ENCODE assay signal across 8 mouse cellular contexts in genomic region chr4:106375857-106376256, GRCm38 (mm10). TPM values are rescaled to one million over a fixed set of nuclear protein-coding genes. Genes with fewer than 3 reads are reported as not detected.
DNase-seq lines count a peak whose midpoint lies in the region; TF ChIP-seq lines count a peak whose summit lies in the region.
"Had no signal": no experiment of that assay in that cellular context is flagged by ENCODE, and none has a peak within 500 bp of the region (broad histone marks: within the 10 kb centered on the region; RNA-seq: fewer than 3 reads in every experiment).

No protein-coding gene starts in this region.

- H3K4me3 ChIP-seq in cortical plate, adult 2 months (ENCODE audit: insufficient read depth, low read length): no peak overlapping the region
- H3K4me3 ChIP-seq: megakaryocyte, embryonic 14.5 days had no signal

- peak; percentile 82 for TF ChIP-seq CTCF in cortical plate, adult 2 months (IDR thresholded peaks at IDR 0.05; ENCODE audit: extremely low read depth, insufficient read depth, low read length)

- TF ChIP-seq POLR2A in cortical plate, adult 2 months (IDR thresholded peaks at IDR 0.05; ENCODE audit: extremely low read depth, insufficient read depth, low read length): no peak

- H3K4me1 ChIP-seq in cortical plate, adult 2 months (ENCODE audit: control insufficient read depth, insufficient read depth, low read length): no peaks in the 10 kb centered on the region

- H3K27ac ChIP-seq in cortical plate, adult 2 months (ENCODE audit: insufficient read depth, low read length): no peak overlapping the region

- peak; percentile 69 for DNase-seq in ES-CJ7 (ENCODE audit: low read depth, low spot score)
- peak; percentile 78 to 93 for DNase-seq in adrenal gland, adult (ENCODE audit: inconsistent age in 2 of 2, low spot score in 1 of 2)
- DNase-seq in gastrocnemius, postnatal 4 days (ENCODE audit: low spot score in 2 of 2): peak; percentile 49 to 79
- DNase-seq in layer of hippocampus, adult 8-10 months (ENCODE audit: low spot score in 2 of 2): peak; percentile 53 to 87
- DNase-seq in lung, postnatal 14 days: peak; percentile 88
- peak; percentile 69 for DNase-seq in skeletal muscle tissue, adult 2 months (ENCODE audit: low read depth, low spot score)

RNA-seq across cellular contexts. Expression of gene Usp24, which starts 59.8 kb away (rescaled TPM):
- polyA plus RNA-seq in cortical plate, adult 2 months (2012; rRNA removed): 17.7 and 18.1 TPM in 2 replicates
- 10 to 100 TPM; 34.9 to 36.4 TPM for total RNA-seq in gastrocnemius, postnatal 4 days (2021)
- 10 to 100 TPM; 42.5 to 52.1 (median 47.9) TPM for total RNA-seq in layer of hippocampus, adult 8-10 months (2022)
